Mouse (Mus musculus) embryonic facial prominence, embryonic 11.5 days (tissue): ENCODE measurements around the gene Tmem81. TPM values are rescaled to one million over a fixed set of nuclear protein-coding genes. Genes with fewer than 3 reads are reported as not detected.
"Not testable (repeated sequence)": the region's sequence is repeated elsewhere in the genome, so short reads cannot be mapped to it uniquely, and the experiment has no call there.

ENCODE experiments used
- ATAC-seq: fragments of 200-750 bp; cut with Nextera tagmentation; replicated peaks from 2 replicates; pipeline ENCODE4 v1.8.0; 2017; ENCODE audit warnings: low read depth; ENCODE audit not compliant: insufficient number of reproducible peaks, low FRiP score, low TSS enrichment
- DNase-seq: peaks from one replicate; pipeline ENCODE4 v3.0.0-alpha.2; 2015; ENCODE audit warnings: low spot score
- H3K27ac ChIP-seq: fragments of 300-500 bp; sonication (generic); replicated peaks from 2 replicates; pipeline ENCODE4 v1.5.1; 2014; ENCODE audit warnings: mild to moderate bottlenecking, low read depth, low read length, control low read depth
- H3K27me3 ChIP-seq: fragments of 300-500 bp; sonication (generic); 2 replicates; pipeline ENCODE4 v1.6.1; 2014; ENCODE audit warnings: mild to moderate bottlenecking, low read length, moderate library complexity, mixed read lengths; ENCODE audit not compliant: control insufficient read depth, insufficient read depth
- H3K36me3 ChIP-seq: fragments of 300-500 bp; sonication (generic); replicated peaks from 2 replicates; pipeline ENCODE4 v1.6.1; 2014; ENCODE audit warnings: low read depth, mild to moderate bottlenecking, low read length, moderate library complexity, mixed read lengths; ENCODE audit not compliant: control insufficient read depth, insufficient read depth
- H3K4me1 ChIP-seq: fragments of 300-500 bp; sonication (generic); 2 replicates; pipeline ENCODE4 v1.6.1; 2014; ENCODE audit warnings: low read length, mixed read lengths; ENCODE audit not compliant: control insufficient read depth, insufficient read depth
- H3K4me2 ChIP-seq: fragments of 300-500 bp; sonication (generic); 2 replicates; pipeline ENCODE4 v1.6.1; 2014; ENCODE audit warnings: low read depth, mild to moderate bottlenecking, control low read depth, low read length, moderate library complexity
- H3K4me3 ChIP-seq: fragments of 300-500 bp; sonication (generic); 2 replicates; pipeline ENCODE4 v1.5.1; 2014; ENCODE audit warnings: low read depth, low read length, control low read depth
- H3K9ac ChIP-seq: fragments of 300-500 bp; sonication (generic); replicated peaks from 2 replicates; pipeline ENCODE4 v1.6.1; 2014; ENCODE audit warnings: mild to moderate bottlenecking, control low read depth, low read length
- H3K9me3 ChIP-seq: fragments of 300-500 bp; sonication (generic); replicated peaks from 2 replicates; pipeline ENCODE4 v1.6.1; 2016; ENCODE audit warnings: mild to moderate bottlenecking, low read length, inconsistent platforms, mixed read lengths; ENCODE audit not compliant: control insufficient read depth
- WGBS: fragments of 180-500 bp; shearing (Covaris S2); extraction: QIAGEN DNeasy Blood & Tissue Kit; methylation state at CpG from one replicate; pipeline ENCODE4 v1.1.7; 2014; 5-methylcytosine and 5-hydroxymethylcytosine counted together
- polyA plus RNA-seq: library from polyadenylated mRNA; unstranded; fragments of >200 nt; fragmentation: Nextera tagmentation; extraction: Ambion mirVana; gene quantifications from 2 replicates; pipeline ENCODE4 v1.2.1, GENCODE M21; 2014

Tmem81 gene
- 0.88 and 1.3 TPM in 2 replicates for polyA plus RNA-seq

DNA sequence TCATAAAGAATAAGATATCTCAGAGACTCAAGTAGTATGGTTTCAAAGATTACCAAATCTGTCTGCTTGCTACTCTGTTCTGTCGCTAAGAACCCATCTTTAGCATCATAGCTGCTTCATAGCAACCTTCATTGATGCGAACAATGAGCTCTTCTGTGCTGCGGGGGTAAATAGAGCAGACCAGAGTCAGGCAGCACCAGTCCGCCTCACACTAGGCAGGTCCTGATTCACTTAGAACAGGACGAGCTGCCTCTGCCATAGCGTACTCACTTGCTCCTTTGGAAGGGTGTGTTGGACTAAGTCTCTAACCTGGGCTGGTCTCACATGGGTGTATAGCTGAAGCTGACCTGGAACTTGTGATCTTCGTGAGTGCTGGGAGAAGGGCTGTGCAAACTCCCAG, at the start of gene Tmem81:
TSS of gene Tmem81 (plus strand) at position 173 of the 400 bp plus-strand sequence.
- no peaks in the 10 kb centered on the region; the same call in 1 of the 2 replicates for H3K36me3 ChIP-seq
- ATAC-seq (no peak), DNase-seq (no peak)
- H3K4me1 ChIP-seq, result no peaks in the 10 kb centered on the region
- no peak within 1 kb of the TSS for H3K27ac ChIP-seq
- H3K9ac ChIP-seq, result no peak within 1 kb of the TSS
- no peak within 1 kb of the TSS for H3K4me3 ChIP-seq
- WGBS, result 81% methylated on average over 7 of the region's 7 CpGs
- H3K27me3 ChIP-seq, result no peaks in the 10 kb centered on the region
- H3K9me3 ChIP-seq, result no peaks in the 10 kb centered on the region
- no peak within 1 kb of the TSS for H3K4me2 ChIP-seq

DNA sequence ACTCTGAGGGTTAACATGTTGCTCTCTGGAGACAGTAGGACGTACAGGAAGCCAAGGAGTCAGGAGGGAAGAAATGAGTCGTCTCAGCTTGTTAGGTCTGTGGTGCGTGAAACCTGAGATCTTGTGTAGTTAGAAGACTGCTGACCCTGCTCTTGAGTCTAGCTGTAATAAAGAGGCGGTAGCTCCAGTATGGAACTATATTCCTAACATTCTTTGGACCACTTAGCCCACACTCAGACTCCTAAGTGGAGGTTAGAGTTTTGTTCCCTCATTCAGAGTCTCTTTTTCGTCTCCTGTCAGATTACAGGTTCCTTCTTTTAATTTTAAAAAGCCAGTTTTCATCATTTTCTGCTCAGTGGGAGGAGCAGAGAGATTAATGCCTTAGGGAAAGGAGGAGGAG, 41.4 kb upstream of the Tmem81 start:
- H3K27ac ChIP-seq, result no peak overlapping the region
- no peak overlapping the region for H3K9ac ChIP-seq
- ATAC-seq, result no peak
- DNase-seq, result no peak
- WGBS, result 63% methylated on average over 5 of the region's 5 CpGs
- peaks cover 2% of the 10 kb centered on the region; the same call in 1 of the 2 replicates for H3K36me3 ChIP-seq
- no peak overlapping the region for H3K4me2 ChIP-seq
- no peaks in the 10 kb centered on the region for H3K27me3 ChIP-seq
- H3K4me1 ChIP-seq, result no peaks in the 10 kb centered on the region
- H3K9me3 ChIP-seq, result no peaks in the 10 kb centered on the region
- no peak overlapping the region for H3K4me3 ChIP-seq

DNA sequence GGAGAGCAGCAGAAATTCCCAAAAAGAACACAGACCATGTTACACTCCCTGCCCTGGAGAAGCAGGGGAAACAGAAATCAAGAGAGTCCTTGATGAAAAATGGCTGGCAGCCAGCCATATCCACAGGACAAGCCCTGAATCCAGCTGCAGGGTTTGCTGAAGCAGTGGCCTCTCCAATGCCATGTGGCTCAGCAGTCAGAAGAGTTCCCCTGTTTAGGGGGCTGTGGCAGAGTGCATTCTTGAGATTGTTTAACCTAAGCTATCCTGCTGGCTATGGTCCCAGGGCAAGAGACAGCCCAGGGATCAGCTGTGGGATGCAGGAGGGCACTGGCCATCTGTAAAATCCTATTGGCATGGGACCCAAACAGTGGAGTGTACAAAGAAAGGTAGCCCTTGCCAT, 37.1 kb upstream of the Tmem81 start:
- DNase-seq (no peak), ATAC-seq (no peak)
- H3K9me3 ChIP-seq, result no peaks in the 10 kb centered on the region
- H3K4me2 ChIP-seq, result no peak overlapping the region
- H3K27ac ChIP-seq, result no peak overlapping the region
- H3K27me3 ChIP-seq, result no peaks in the 10 kb centered on the region
- no peaks in the 10 kb centered on the region for H3K4me1 ChIP-seq
- no peak overlapping the region for H3K9ac ChIP-seq
- H3K36me3 ChIP-seq, result no peaks in the 10 kb centered on the region; the same call in 1 of the 2 replicates
- no peak overlapping the region for H3K4me3 ChIP-seq

DNA sequence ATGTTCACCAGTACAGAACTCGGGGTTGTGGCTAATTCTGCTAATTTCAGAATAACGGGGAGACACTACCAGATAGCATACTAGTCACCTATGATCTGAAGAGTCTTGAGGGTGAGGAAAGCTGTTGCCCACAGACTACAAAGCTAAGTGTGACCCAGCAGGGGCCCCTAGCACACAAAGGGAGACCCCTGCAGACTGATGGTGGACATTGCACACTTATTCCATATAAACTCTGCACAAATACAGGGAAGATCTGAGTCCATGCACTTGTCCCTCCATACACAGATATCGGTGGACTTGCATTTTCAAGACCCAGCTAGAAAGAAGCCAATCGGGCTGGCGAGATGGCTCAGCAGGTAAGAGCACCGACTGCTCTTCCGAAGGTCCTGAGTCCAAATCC, 36.5 kb upstream of the Tmem81 start:
- no peak overlapping the region for H3K4me3 ChIP-seq
- no peaks in the 10 kb centered on the region for H3K4me1 ChIP-seq
- H3K27me3 ChIP-seq, result no peaks in the 10 kb centered on the region
- no peaks in the 10 kb centered on the region for H3K9me3 ChIP-seq
- ATAC-seq (no peak), DNase-seq (no peak)
- H3K36me3 ChIP-seq, result no peaks in the 10 kb centered on the region; the same call in 1 of the 2 replicates
- 92% methylated on average over 7 of the region's 7 CpGs for WGBS
- H3K4me2 ChIP-seq, result no peak overlapping the region
- H3K27ac ChIP-seq, result no peak overlapping the region
- H3K9ac ChIP-seq, result no peak overlapping the region

DNA sequence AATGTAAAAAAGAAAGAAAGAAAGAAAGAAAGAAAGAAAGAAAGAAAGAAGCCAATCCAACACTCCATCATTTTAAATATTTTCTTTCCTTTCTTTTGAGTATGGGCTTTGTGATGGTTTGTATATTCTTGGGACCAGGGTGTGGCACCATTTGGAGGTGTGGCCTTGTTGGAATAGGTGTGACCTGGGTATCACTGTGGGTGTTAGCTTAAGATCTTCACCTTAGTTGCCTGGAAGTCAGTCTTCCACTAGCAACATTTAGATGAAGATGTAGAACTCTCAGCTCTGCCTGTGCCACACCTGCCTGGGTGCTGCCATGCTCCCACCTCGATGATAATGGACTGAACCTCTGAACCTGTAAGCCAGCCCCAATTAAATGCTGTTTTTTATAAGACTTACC, 36.0 kb upstream of the Tmem81 start:
- not testable (repeated sequence) for ATAC-seq, H3K4me2 ChIP-seq
- 88% methylated on average over 1 of the region's 1 CpGs for WGBS

DNA sequence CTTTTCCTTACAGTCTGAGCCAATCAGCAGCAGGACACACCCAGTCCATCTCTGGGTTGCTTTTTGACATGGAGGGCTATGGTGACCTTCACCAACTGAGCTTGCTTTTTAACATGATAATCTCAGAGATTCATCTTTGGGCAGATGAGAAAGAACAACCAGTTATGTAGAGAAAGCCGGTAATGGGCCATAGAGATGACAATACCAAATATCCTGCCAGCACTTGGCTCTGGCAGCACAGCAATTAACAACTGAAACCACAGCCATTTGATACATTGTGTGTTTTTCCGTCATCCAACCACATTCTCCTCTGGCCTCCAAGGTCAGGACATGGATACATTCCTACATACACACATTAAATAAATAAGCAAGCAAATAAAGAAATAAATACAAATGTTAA, 35.0 kb upstream of the Tmem81 start:
- no peak for DNase-seq
- Histone ChIP-seq H3K4me3 (no peak overlapping the region), H3K9ac (no peak overlapping the region), H3K9me3 (no peaks in the 10 kb centered on the region), H3K4me1 (no peaks in the 10 kb centered on the region), H3K4me2 (no peak overlapping the region), H3K27me3 (no peaks in the 10 kb centered on the region), H3K36me3 (no peaks in the 10 kb centered on the region; the same call in 1 of the 2 replicates), H3K27ac (no peak overlapping the region)
- no peak for ATAC-seq
- 86% methylated on average over 2 of the region's 2 CpGs for WGBS

More for the DNA sequence above, 36.0 kb upstream of the Tmem81 start:
- H3K36me3 ChIP-seq, H3K27ac ChIP-seq, H3K4me1 ChIP-seq, H3K9me3 ChIP-seq, DNase-seq, H3K27me3 ChIP-seq, H3K9ac ChIP-seq, H3K4me3 ChIP-seq: not testable (repeated sequence)

GRCm38 (mm10) chr1:132471499-132471898, 34.5 kb upstream of the Tmem81 start:
- no peak overlapping the region for H3K9ac ChIP-seq
- H3K27ac ChIP-seq, result no peak overlapping the region
- no peak overlapping the region for H3K4me2 ChIP-seq
- ATAC-seq (no peak), DNase-seq (no peak)
- no peak overlapping the region for H3K4me3 ChIP-seq
- no peaks in the 10 kb centered on the region for H3K9me3 ChIP-seq
- H3K36me3 ChIP-seq, result no peaks in the 10 kb centered on the region
- H3K4me1 ChIP-seq, result no peaks in the 10 kb centered on the region
- H3K27me3 ChIP-seq, result no peaks in the 10 kb centered on the region
- WGBS, result 91% methylated on average over 5 of the region's 5 CpGs

- Histone ChIP-seq H3K9ac (no peak overlapping the region), H3K4me3 (no peak overlapping the region), H3K4me1 (no peaks in the 10 kb centered on the region), H3K27me3 (no peaks in the 10 kb centered on the region), H3K27ac (no peak overlapping the region), H3K9me3 (no peaks in the 10 kb centered on the region), H3K36me3 (no peaks in the 10 kb centered on the region), H3K4me2 (no peak overlapping the region)
- 54% methylated on average over 5 of the region's 5 CpGs for WGBS
- ATAC-seq (no peak), DNase-seq (peak; percentile 29)
Observed at GRCm38 (mm10) chr1:132472537-132472936, 33.5 kb upstream of the Tmem81 start.
